Mouse (Mus musculus) heart, embryonic 11.5 days (tissue): ENCODE results near the gene 1190005I06Rik. TPM values are rescaled to one million over a fixed set of nuclear protein-coding genes. Genes with fewer than 3 reads are reported as not detected.
A peak's percentile ranks its signal among the peaks of the same experiment; 100 is the strongest.

Source experiments
- ATAC-seq: fragments of 200-750 bp; cut with Nextera tagmentation; replicated peaks from 2 replicates; pipeline ENCODE4 v1.8.0; 2017; ENCODE audit warnings: moderate library complexity; ENCODE audit not compliant: insufficient number of reproducible peaks, low FRiP score, low TSS enrichment
- H3K27ac ChIP-seq: fragments of 300-500 bp; sonication (generic); 2 replicates; pipeline ENCODE4 v1.5.1; 2014; ENCODE audit warnings: mild to moderate bottlenecking, low read depth, low read length
- H3K27me3 ChIP-seq: fragments of 300-500 bp; sonication (generic); 2 replicates; pipeline ENCODE4 v1.6.1; 2014; ENCODE audit warnings: mild to moderate bottlenecking, low read length, mixed read lengths; ENCODE audit not compliant: control insufficient read depth, insufficient read depth
- H3K36me3 ChIP-seq: fragments of 300-500 bp; sonication (generic); 2 replicates; pipeline ENCODE4 v1.6.1; 2014; ENCODE audit warnings: mild to moderate bottlenecking, low read length, moderate library complexity, mixed read lengths; ENCODE audit not compliant: control insufficient read depth, insufficient read depth
- H3K4me1 ChIP-seq: fragments of 300-500 bp; sonication (generic); 2 replicates; pipeline ENCODE4 v1.6.1; 2014; ENCODE audit warnings: low read length; ENCODE audit not compliant: control insufficient read depth, insufficient read depth
- H3K4me2 ChIP-seq: fragments of 300-500 bp; sonication (generic); 2 replicates; pipeline ENCODE4 v1.6.1; 2014; ENCODE audit warnings: mild to moderate bottlenecking, moderate library complexity
- H3K4me3 ChIP-seq: fragments of 300-500 bp; sonication (generic); 2 replicates; pipeline ENCODE4 v1.5.1; 2014; ENCODE audit warnings: low read depth, low read length
- H3K9ac ChIP-seq: fragments of 300-500 bp; sonication (generic); 2 replicates; pipeline ENCODE4 v1.6.1; 2014; ENCODE audit warnings: mild to moderate bottlenecking, low read depth, low read length, moderate library complexity
- H3K9me3 ChIP-seq: fragments of 300-500 bp; sonication (generic); replicated peaks from 2 replicates; pipeline ENCODE4 v1.6.1; 2016; ENCODE audit warnings: low read length; ENCODE audit not compliant: control insufficient read depth
- WGBS: fragments of 180-500 bp; shearing (Covaris S2); extraction: QIAGEN DNeasy Blood & Tissue Kit; methylation state at CpG from one replicate; pipeline ENCODE4 v1.1.7; 2014; ENCODE audit not compliant: insufficient replicate concordance; 5-methylcytosine and 5-hydroxymethylcytosine counted together
- polyA plus RNA-seq: library from polyadenylated mRNA; unstranded; fragments of >200 nt; fragmentation: Nextera tagmentation; extraction: Ambion mirVana; gene quantifications from 2 replicates; pipeline ENCODE4 v1.2.1, GENCODE M21; 2014

The 1190005I06Rik gene
- polyA plus RNA-seq, 1 experiment from 2014 or later, result 4.6 TPM

- peaks cover 74% of the 10 kb centered on the region for H3K4me1 ChIP-seq
- no peak overlapping the region for H3K4me3 ChIP-seq
- 0 out of 2 replicates have a peak overlapping the region, but pooled peaks have one; percentile 47 for H3K9ac ChIP-seq
These were observed 84.1 kb downstream of the 1190005I06Rik start for GRCm38 (mm10) chr8:120563348-120563724.

GRCm38 (mm10) chr8:120562680-120563347, 84.6 kb downstream of the 1190005I06Rik start:
- Histone ChIP-seq H3K36me3 (peaks cover 15% of the 10 kb centered on the region), H3K9me3 (no peaks in the 10 kb centered on the region), H3K27ac (peak overlapping the region; percentile 95), H3K4me3 (no peak overlapping the region), H3K9ac (peak overlapping the region; percentile 13; the same call in 1 of the 2 replicates), H3K4me1 (peaks cover 79% of the 10 kb centered on the region), H3K27me3 (no peaks in the 10 kb centered on the region), H3K4me2 (peak overlapping the region; percentile 51; the same call in 1 of the 2 replicates)
- whole genome bisulfite sequencing, result 76% methylated on average over 18 of the region's 18 CpGs
- no peak for ATAC-seq

More at GRCm38 (mm10) chr8:120563348-120563724, 84.1 kb downstream of the 1190005I06Rik start:
- peak overlapping the region; percentile 51 for H3K4me2 ChIP-seq
- peak overlapping the region; percentile 95 for H3K27ac ChIP-seq
- H3K9me3 ChIP-seq, result no peaks in the 10 kb centered on the region
- H3K27me3 ChIP-seq, result no peaks in the 10 kb centered on the region
- H3K36me3 ChIP-seq, result peaks cover 20% of the 10 kb centered on the region
- no peak for ATAC-seq
- 10% methylated on average over 8 of the region's 8 CpGs for WGBS

- H3K4me1 ChIP-seq, result peaks cover 89% of the 10 kb centered on the region
- H3K9me3 ChIP-seq, result no peaks in the 10 kb centered on the region
- H3K9ac ChIP-seq, result no peak overlapping the region
- H3K36me3 ChIP-seq, result peaks cover 6% of the 10 kb centered on the region
- no peak for ATAC-seq
- no peaks in the 10 kb centered on the region for H3K27me3 ChIP-seq
- no peak overlapping the region for H3K4me3 ChIP-seq
- WGBS, result 74% methylated on average over 22 of the region's 22 CpGs
- peak overlapping the region; percentile 95; the same call in 1 of the 2 replicates for H3K27ac ChIP-seq
- H3K4me2 ChIP-seq, result no peak overlapping the region
These were observed 85.6 kb downstream of the 1190005I06Rik start for GRCm38 (mm10) chr8:120561539-120562435.

- no peak overlapping the region for H3K9ac ChIP-seq
- H3K27ac ChIP-seq, result no peak overlapping the region
- no peak overlapping the region for H3K4me2 ChIP-seq
- WGBS, result 75% methylated on average over 5 of the region's 5 CpGs
- ATAC-seq, result no peak
- H3K4me3 ChIP-seq, result no peak overlapping the region
- H3K36me3 ChIP-seq, result no peaks in the 10 kb centered on the region
- H3K27me3 ChIP-seq, result no peaks in the 10 kb centered on the region
- no peaks in the 10 kb centered on the region for H3K9me3 ChIP-seq
- peaks cover 98% of the 10 kb centered on the region for H3K4me1 ChIP-seq
These were observed 86.9 kb downstream of the 1190005I06Rik start for GRCm38 (mm10) chr8:120560535-120560934.

- no peak overlapping the region for H3K4me3 ChIP-seq
- H3K4me1 ChIP-seq, result peaks cover 98% of the 10 kb centered on the region
- H3K9ac ChIP-seq, result no peak overlapping the region; the same call in 1 of the 2 replicates
- WGBS, result 57% methylated on average over 11 of the region's 11 CpGs
- H3K27ac ChIP-seq, result no peak overlapping the region
- no peaks in the 10 kb centered on the region for H3K36me3 ChIP-seq
- H3K4me2 ChIP-seq, result no peak overlapping the region
- H3K9me3 ChIP-seq, result no peaks in the 10 kb centered on the region
- no peak for ATAC-seq
- no peaks in the 10 kb centered on the region for H3K27me3 ChIP-seq
These were observed 87.8 kb downstream of the 1190005I06Rik start for GRCm38 (mm10) chr8:120559654-120560053.

Other genes starting within 250 kb of the 1190005I06Rik start
- 81.8 and 82.7 TPM in 2 replicates for gene Gins2, start 58.3 kb downstream of the 1190005I06Rik start, polyA plus RNA-seq
- 1.9 and 2.0 TPM in 2 replicates for gene Gm27021, start 20.4 kb upstream of the 1190005I06Rik start, polyA plus RNA-seq
- gene Cox4i1, start 20.6 kb upstream of the 1190005I06Rik start, polyA plus RNA-seq, result 1,603 and 1,668 TPM in 2 replicates
- 202 and 221 TPM in 2 replicates for gene Emc8, start 20.9 kb upstream of the 1190005I06Rik start, polyA plus RNA-seq
- 3.2 and 3.9 TPM in 2 replicates for gene Irf8, start 88.7 kb upstream of the 1190005I06Rik start, polyA plus RNA-seq